Mouse (Mus musculus) lung, postnatal 14 days (tissue): ENCODE data around the gene Mitd1.

Source experiments
- DNase-seq: peaks from one replicate; pipeline ENCODE4 v3.0.0; 2021

Gene Mitd1

GRCm38 (mm10) chr1:37890025-37890652 is at the start of gene Mitd1, which contains the start of gene Mrpl30:
Gene Mitd1, minus strand, starts transcription at chr1:37890411.
Gene Mrpl30, plus strand, starts transcription at chr1:37890477.
- DNase-seq: peak; percentile 90

- DNase-seq: peak; percentile 28
Observed at GRCm38 (mm10) chr1:37931806-37932205, 41.6 kb upstream of the Mitd1 start.

GRCm38 (mm10) chr1:37925971-37926370 is 35.8 kb upstream of the Mitd1 start:
- no peak for DNase-seq

- DNase-seq: no peak
Observed at GRCm38 (mm10) chr1:37922536-37922935, 32.3 kb upstream of the Mitd1 start.

GRCm38 (mm10) chr1:37918096-37918495 is 27.9 kb upstream of the Mitd1 start:
- DNase-seq: no peak

GRCm38 (mm10) chr1:37917666-37918065 is 27.5 kb upstream of the Mitd1 start:
- no peak for DNase-seq

- no peak for DNase-seq
Observed at GRCm38 (mm10) chr1:37916393-37916792, 26.2 kb upstream of the Mitd1 start, which contains the start of gene Lyg2. Gene Lyg2, minus strand, starts transcription at chr1:37916493.

GRCm38 (mm10) chr1:37912751-37913150 is 22.5 kb upstream of the Mitd1 start:
- DNase-seq: no peak

GRCm38 (mm10) chr1:37903178-37903577 is 13.0 kb upstream of the Mitd1 start:
- DNase-seq: peak; percentile 34

GRCm38 (mm10) chr1:37900288-37900687 is 10.1 kb upstream of the Mitd1 start:
- no peak for DNase-seq

- no peak for DNase-seq
Observed at GRCm38 (mm10) chr1:37899816-37900215, 9.6 kb upstream of the Mitd1 start.

GRCm38 (mm10) chr1:37894606-37895005 is 4.4 kb upstream of the Mitd1 start:
- DNase-seq: no peak

GRCm38 (mm10) chr1:37891400-37891799 is 1.2 kb upstream of the Mitd1 start:
- DNase-seq: no peak

GRCm38 (mm10) chr1:37889206-37889605 is 1.0 kb downstream of the Mitd1 start:
- no peak for DNase-seq

- DNase-seq: no peak
Observed at GRCm38 (mm10) chr1:37884451-37884850, 5.8 kb downstream of the Mitd1 start.

- DNase-seq: no peak
Observed at GRCm38 (mm10) chr1:37883411-37883810, 6.8 kb downstream of the Mitd1 start.

- no peak for DNase-seq
Observed at GRCm38 (mm10) chr1:37877736-37878460, 12.3 kb downstream of the Mitd1 start.

- DNase-seq: no peak
Observed at GRCm38 (mm10) chr1:37873157-37873556, 17.1 kb downstream of the Mitd1 start.

GRCm38 (mm10) chr1:37872131-37873067 is 17.8 kb downstream of the Mitd1 start:
- peak; percentile 79 for DNase-seq

GRCm38 (mm10) chr1:37871704-37872103 is 18.5 kb downstream of the Mitd1 start, which contains the start of gene Lipt1:
Gene Lipt1, plus strand, starts transcription at chr1:37871738.
- DNase-seq: peak; percentile 42

- DNase-seq: no peak
Observed at GRCm38 (mm10) chr1:37869362-37869761, 20.8 kb downstream of the Mitd1 start.

GRCm38 (mm10) chr1:37868640-37869039 is 21.6 kb downstream of the Mitd1 start:
- DNase-seq: no peak

- DNase-seq: no peak
Observed at GRCm38 (mm10) chr1:37867684-37868322, 22.4 kb downstream of the Mitd1 start.
